Mouse (Mus musculus) gastrocnemius, adult 18-20 months (tissue): ENCODE measurements around the gene Nr5a1. TPM values are rescaled to one million over a fixed set of nuclear protein-coding genes. Genes with fewer than 3 reads are reported as not detected.

Experiments
- DNase-seq: peaks from one replicate; pipeline ENCODE4 v3.0.0; 2021; ENCODE audit warnings: low spot score
- long read RNA-seq, 2 experiments: library from polyadenylated mRNA; stranded (forward); transcript quantifications; one replicate each; pipeline ENCODE4 v2.0.0; 2021
- total RNA-seq, 2 experiments: library from RNA; stranded (reverse); gene quantifications; 2 replicates each; pipeline ENCODE4 v1.2.3; 2021

The Nr5a1 gene
- not detected for total RNA-seq
- long read RNA-seq, experiment 1, result 0 reads
- long read RNA-seq, experiment 2, result 0 reads

- no peak for DNase-seq
These were observed at the start of gene Nr5a1 for GRCm38 (mm10) chr2:38714324-38714723. Gene Nr5a1, minus strand, starts transcription at chr2:38714542.

GRCm38 (mm10) chr2:38739847-38740246 lies 25.5 kb upstream of the Nr5a1 start:
- DNase-seq, result no peak

DNA sequence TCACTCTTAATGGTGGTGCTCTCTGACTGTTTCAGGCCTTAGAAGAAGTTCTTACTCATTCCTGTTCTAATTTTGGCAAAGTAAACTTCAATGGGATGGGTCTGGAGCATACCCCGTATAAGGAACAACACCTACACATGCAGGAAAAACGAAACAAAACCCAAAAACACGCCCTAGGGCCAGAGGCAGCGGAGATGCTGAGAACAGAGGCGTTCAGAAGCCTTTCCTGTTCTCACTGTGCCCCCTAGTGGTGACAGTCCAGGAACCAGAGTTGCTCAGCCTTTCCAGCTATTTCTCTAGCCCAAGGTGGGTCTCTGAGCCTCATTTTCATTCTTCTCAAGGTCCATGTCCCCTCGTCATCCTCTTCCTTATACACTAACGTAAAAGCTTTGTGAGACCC lies 25.1 kb upstream of the Nr5a1 start:
- peak; percentile 54 for DNase-seq

DNA sequence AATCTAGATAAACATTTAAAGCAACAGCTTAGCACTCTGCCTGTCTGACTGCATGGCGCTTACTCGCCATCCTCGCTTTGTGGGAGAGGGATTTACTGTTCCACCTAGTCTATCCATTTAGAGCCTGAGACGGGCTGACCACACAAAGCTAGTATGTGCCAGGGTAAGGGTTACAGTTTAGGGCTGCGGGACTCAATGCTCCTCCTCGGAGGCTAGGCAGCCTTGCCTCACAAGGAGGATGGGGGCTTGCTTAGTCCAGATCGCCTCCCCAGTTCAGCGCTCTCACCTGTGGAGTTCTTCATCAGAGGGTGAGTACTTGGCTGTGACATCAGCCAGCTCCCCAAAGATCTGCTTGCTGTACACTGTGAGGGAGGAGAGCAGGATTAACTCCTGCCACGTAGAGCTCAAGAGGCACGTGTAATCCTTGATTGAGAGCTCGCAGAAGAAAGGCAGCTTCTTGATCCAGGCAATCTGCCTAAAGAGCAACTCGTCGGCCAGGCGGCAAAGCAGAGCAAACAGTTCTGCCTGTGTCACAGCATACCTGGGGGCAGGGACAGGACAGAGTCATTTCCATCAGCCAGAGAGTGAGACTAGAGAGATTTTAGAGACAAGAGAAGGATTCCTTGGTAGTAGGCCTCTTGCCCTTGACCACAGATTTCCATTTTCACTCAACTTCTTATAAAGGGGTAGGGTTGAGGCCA lies 24.4 kb upstream of the Nr5a1 start:
- no peak for DNase-seq

DNA sequence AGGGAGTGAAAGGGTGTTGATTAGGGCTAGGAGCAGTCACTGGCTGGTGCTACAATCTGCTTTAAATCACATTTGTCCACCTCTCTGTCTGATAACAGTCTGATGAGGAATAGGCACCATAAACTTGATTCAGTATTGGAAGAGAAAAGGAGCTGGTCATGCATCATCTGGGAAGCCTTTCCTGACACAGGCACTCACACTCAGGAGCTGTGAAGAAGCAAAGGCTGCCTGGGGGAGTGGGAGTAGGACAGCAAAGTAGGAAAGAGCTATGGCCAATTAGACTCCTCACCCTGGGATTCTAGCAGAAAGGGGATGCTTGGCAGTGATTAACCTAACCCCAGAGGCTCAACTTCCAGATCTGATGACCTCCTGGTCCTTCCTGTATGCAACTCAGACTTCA lies 21.4 kb upstream of the Nr5a1 start:
- no peak for DNase-seq

DNA sequence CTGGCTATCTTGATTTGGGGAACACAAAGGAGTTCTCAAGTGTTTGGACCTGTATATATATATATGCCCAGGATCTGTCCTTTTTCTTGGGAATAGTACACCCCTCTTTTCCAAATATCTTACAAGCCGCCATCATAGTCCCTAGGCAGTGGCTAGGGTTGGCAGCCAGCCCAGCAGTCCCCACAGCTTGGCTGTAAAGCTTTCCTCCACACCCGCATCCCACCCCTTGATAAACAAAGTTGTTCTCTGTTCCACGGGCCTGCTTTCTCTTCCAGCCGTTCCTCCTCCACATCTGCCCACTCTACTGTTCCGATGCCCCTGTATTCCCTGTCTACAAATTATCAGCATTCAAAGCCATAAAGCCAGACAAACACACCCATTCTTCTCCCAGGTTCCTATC lies 20.4 kb upstream of the Nr5a1 start:
- no peak for DNase-seq

- no peak for DNase-seq
These were observed 16.0 kb upstream of the Nr5a1 start for GRCm38 (mm10) chr2:38730331-38730827.

GRCm38 (mm10) chr2:38725427-38725826 lies 11.1 kb upstream of the Nr5a1 start:
- DNase-seq, result no peak

GRCm38 (mm10) chr2:38723378-38723777 lies 9.0 kb upstream of the Nr5a1 start:
- DNase-seq, result no peak

DNA sequence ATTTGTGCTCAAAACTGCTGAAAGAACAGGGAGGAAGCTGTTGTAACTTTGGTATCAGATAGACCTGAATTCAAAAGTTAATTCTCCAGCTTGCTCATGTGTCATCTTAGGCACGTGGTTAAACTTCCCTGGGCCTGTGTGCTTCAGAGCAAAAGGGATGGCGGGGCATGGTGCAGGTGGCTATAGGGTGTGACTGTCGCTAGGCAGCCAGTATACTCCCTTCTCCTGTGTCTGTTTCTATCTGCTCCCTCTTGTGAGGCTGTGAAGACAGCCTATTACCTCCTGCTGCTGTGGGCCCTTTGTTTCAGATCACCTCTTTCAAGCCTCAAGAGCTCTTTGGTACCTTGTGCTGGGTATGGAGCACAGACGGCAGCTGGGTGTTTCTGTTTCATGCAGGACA lies 7.7 kb upstream of the Nr5a1 start:
- no peak for DNase-seq

- DNase-seq, result no peak
These were observed 6.3 kb upstream of the Nr5a1 start for GRCm38 (mm10) chr2:38720661-38721060.

DNA sequence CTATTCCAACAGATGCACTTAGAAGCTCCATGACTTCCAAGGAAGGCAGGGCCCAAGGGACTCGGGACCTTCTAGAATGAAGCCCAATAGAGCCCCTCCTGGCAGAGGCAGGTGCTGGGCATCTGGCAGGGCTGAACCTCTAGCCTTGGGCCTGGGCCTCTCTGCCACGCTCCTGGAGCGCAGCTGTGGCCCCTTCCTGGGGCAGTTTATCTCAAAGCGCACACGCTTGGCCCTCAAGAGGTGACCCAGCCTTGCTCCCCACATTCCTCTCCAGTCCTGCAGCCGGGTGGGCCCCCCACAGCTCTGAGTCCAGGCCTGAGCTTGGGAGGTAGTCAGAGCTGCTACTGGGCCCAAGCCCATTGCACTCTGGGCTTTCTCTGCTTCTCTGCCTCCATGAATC lies 5.0 kb upstream of the Nr5a1 start:
- no peak for DNase-seq

DNA sequence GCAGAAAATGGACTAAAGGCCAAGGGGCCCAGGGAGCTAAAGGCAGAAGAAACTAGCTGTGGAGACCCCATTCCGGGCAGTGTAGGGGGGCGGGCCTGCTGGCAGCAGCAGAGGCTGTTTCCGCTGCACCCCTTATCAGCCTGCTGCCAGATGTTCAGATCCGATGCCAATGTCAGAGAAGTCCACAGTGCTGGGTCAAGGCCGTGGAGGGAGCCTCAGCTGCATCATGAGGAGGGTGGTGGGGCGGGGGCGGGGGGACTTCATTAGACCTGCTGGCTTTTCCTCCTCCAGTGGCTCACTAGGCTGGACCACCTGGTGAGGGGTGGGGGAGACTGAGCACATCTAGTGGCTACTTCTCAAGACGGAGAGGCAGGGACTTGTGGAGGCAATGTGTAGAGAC lies 4.3 kb upstream of the Nr5a1 start:
- no peak for DNase-seq

DNA sequence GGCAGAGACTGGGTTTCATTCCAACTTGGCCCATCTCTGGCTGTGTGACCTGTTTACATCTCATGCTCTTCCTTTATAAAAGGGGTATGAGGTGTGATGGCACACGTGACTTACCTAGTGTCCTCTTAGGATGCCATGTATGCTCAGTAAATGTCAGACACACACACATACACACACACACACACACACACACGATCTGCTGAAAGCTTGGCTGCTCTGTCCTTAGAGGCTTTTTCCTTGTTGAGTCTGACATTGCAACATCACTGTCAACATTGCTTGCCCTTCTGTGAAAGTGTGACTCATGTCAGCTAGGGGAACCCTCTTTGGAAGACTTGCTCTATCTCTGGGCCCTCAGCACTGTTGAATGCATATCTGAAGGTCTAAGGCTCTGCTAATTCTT lies 3.1 kb upstream of the Nr5a1 start:
- DNase-seq, result no peak

DNA sequence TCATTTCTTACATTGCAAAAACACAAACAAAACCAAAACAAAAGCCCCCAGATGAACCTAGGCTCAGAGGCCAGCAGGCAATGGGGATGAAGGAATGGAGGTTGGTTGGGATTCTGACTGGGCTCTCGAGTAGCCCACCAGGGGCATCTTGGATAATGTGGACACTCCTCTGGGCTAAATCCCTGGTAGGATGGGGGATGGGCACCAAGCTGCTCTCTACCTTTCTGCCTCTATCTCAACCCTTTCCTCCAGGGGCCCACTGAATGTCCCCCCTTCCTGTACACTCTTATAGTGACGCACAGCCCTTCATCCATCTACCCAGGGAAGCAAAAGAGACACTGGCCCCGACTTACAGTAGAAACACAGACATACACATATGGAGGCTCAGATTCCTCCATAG lies 746 bp downstream of the Nr5a1 start:
- no peak for DNase-seq

GRCm38 (mm10) chr2:38712769-38713125 lies 1.6 kb downstream of the Nr5a1 start:
- no peak for DNase-seq

DNA sequence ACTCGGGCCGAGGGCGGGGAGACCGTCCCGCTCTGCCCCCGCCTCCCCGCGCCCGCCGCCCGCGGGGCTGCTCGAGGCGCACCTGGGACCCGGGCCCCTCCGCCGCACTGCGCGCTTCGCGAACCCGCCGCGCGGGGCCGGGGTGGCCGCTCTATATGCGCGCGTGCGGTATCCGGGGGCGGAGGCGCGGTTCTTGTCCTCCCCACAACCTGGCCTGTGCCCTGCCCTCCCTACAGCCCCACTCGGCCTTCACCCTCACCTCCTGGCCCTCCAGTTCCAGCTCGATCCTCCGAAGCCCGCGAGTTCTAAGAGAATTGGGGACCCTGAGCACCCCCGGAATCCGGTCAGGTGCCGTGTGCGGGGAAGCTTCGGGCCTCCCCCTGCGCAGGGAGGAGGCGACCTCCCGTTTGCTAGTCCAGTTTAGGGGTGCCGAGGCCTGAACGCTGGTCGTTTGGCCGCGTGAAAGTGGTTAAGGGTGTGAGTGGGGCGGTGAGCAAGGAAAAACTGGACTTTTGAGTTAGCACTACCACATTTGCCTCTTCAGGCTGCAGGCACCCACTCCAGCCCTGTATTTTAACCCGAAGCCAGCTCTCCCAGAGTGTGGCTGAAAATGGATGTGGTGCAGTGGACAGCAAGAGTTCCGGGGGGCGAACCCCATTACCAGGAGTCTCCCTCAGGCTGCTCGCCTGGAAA lies 2.1 kb downstream of the Nr5a1 start:
- DNase-seq, result no peak

- no peak for DNase-seq
These were observed 2.9 kb downstream of the Nr5a1 start for GRCm38 (mm10) chr2:38711421-38711861.

DNA sequence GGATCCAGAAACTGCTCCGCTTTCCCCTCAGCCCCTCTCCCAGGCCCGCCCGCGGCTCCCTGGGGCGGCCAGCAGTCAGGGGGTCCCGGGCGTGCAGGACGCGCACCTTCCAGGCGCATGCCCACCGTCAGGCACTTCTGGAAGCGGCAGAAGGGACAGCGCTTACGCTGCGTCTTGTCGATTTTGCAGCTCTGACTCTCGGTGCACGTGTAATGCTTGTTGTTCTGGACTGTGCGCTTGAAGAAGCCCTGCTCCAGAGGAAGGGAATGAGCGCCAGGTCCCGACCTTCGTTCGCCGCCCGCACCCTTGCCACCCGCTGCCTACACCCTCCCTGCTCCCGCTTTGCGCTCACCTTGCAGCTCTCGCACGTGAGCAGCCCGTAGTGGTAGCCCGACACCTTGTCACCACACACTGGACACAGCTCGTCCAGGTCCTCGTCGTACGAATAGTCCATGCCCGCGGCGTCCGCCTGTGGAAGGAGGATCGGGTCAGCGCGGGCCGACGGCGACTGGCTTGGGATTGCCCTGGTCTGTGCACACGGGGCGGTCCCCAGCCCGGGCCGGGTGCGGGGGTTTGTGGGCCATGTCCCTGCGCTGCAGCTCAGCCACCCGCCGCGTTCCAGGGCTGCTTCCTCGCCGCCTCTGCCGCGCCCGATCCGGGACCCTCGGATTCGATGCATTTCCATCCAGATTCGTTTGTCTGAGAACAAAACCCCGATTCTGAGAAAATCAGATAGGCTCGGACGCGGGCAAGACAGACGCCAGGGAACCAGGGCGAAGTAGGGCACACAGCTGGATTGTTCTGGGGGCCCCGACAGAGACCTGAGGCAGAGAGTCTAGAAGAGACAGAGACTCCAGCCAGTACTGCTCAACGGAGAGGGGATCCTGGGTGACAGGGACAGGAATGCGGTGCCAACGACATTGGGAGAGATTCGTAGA lies 3.8 kb downstream of the Nr5a1 start:
- no peak for DNase-seq

GRCm38 (mm10) chr2:38708907-38709688 lies 5.2 kb downstream of the Nr5a1 start:
- no peak for DNase-seq

GRCm38 (mm10) chr2:38706661-38707060 lies 7.7 kb downstream of the Nr5a1 start:
- DNase-seq, result no peak
